Mouse (Mus musculus) embryo, embryonic 11 days (tissue): ENCODE results near the gene Rab3c.

Experiments used
- DNase-seq: peaks from one replicate; pipeline ENCODE4 v3.0.0-alpha.2; 2015

Rab3c gene

GRCm38 (mm10) chr13:110018941-110019743, 261.7 kb downstream of the Rab3c start:
- DNase-seq, result peak; percentile 37

GRCm38 (mm10) chr13:110018431-110018901, 262.3 kb downstream of the Rab3c start:
- DNase-seq, result peak; percentile 90

DNA sequence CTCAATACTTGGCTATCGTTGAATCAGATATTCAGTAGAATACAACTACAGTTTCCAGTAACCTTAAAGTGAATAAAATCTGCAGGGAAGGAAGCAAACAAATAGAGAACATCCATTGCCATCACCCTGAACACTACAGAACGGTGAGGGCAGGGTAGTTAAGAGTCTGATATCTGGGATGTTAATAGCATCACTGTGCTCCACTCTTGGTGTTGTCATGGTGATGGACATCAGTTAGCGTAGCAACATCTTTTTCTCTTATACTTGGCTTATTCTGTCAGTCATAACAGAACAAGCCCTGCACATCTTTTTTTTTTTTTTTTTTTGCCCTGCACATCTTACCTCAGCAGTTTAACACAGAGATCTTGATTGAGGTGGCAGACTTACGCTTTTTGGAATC, 268.8 kb downstream of the Rab3c start:
- no peak for DNase-seq

- no peak for DNase-seq
Observed at GRCm38 (mm10) chr13:110010876-110011275, 269.9 kb downstream of the Rab3c start.

DNA sequence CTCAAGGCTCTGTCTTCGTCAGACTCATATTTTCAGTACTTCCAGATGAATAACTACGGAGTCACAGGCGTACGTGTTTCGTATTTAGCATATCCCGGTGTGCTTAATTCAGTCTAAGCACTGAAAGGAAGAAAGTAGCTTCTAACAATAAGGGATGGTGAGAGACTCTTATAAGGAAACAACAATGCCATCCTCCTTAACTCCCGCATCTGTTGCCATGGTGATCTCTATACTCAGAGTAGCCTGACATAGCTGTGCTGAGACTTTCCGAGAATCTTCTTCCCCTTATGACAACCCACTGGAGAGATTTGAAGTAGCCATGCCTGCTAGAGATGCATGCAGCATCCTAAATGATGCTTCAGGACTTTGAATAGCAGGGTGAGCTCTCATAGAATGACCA, 272.3 kb downstream of the Rab3c start:
- DNase-seq, result no peak

GRCm38 (mm10) chr13:110006106-110006781, 274.6 kb downstream of the Rab3c start:
- peak; percentile 21 for DNase-seq
